Mouse (Mus musculus) neural tube, embryonic 12.5 days (tissue): ENCODE measurements around the gene 4933406M09Rik. TPM values are rescaled to one million over a fixed set of nuclear protein-coding genes. Genes with fewer than 3 reads are reported as not detected.

Source experiments
- ATAC-seq: fragments of 200-750 bp; cut with Nextera tagmentation; 2 replicates; pipeline ENCODE4 v1.8.0; 2017; ENCODE audit warnings: low read depth, mild to moderate bottlenecking, moderate TSS enrichment, moderate library complexity; ENCODE audit not compliant: low FRiP score
- H3K27ac ChIP-seq: fragments of 300-500 bp; sonication (generic); 2 replicates; pipeline ENCODE4 v1.5.1; 2016
- H3K27me3 ChIP-seq: fragments of 300-500 bp; sonication (generic); replicated peaks from 2 replicates; pipeline ENCODE4 v1.6.1; 2016; ENCODE audit warnings: mild to moderate bottlenecking
- H3K36me3 ChIP-seq: fragments of 300-500 bp; sonication (generic); 2 replicates; pipeline ENCODE4 v1.6.1; 2016; ENCODE audit warnings: mild to moderate bottlenecking
- H3K4me1 ChIP-seq: fragments of 300-500 bp; sonication (generic); 2 replicates; pipeline ENCODE4 v1.6.1; 2016
- H3K4me2 ChIP-seq: fragments of 300-500 bp; sonication (generic); replicated peaks from 2 replicates; pipeline ENCODE4 v1.6.1; 2016; ENCODE audit warnings: mild to moderate bottlenecking
- H3K4me3 ChIP-seq: fragments of 300-500 bp; sonication (generic); 2 replicates; pipeline ENCODE4 v1.5.1; 2016
- H3K9ac ChIP-seq: fragments of 300-500 bp; sonication (generic); 2 replicates; pipeline ENCODE4 v1.6.1; 2016; ENCODE audit warnings: mild to moderate bottlenecking
- H3K9me3 ChIP-seq: fragments of 300-500 bp; sonication (generic); 2 replicates; pipeline ENCODE4 v1.6.1; 2016; ENCODE audit warnings: mild to moderate bottlenecking
- WGBS: fragments of 180-500 bp; shearing (Covaris S2); methylation state at CpG from one replicate; pipeline ENCODE4 v1.1.7; 2016; 5-methylcytosine and 5-hydroxymethylcytosine counted together
- polyA plus RNA-seq: library from polyadenylated mRNA; unstranded; fragments of >200 nt; fragmentation: Nextera tagmentation; extraction: Ambion mirVana; gene quantifications from 2 replicates; pipeline ENCODE4 v1.2.1, GENCODE M21; 2016

The 4933406M09Rik gene
- polyA plus RNA-seq, 1 experiment from 2014 or later = not detected

DNA sequence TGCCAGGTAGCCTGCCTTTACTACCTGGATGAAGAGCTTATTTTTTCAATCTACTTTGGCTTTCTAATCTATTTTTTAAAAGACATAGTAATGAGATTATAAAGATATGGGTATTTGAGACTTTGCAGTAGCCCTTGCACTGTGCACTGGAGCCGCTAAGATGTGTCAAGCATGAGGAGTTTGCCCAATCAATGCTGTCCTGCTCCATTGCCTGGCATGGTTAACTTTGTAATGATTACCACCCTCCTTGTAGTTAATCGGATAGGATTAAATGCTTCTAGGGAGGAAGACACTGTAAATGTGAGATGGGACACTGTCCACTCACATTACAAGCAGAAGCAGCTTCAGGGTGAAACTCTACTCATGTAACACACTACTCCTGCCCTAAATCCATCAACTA lies 32.4 kb upstream of the 4933406M09Rik start:
- peaks cover 82% of the 10 kb centered on the region for H3K36me3 ChIP-seq
- 97% methylated on average over 2 of the region's 2 CpGs for WGBS
- no peak overlapping the region for H3K9ac ChIP-seq

DNA sequence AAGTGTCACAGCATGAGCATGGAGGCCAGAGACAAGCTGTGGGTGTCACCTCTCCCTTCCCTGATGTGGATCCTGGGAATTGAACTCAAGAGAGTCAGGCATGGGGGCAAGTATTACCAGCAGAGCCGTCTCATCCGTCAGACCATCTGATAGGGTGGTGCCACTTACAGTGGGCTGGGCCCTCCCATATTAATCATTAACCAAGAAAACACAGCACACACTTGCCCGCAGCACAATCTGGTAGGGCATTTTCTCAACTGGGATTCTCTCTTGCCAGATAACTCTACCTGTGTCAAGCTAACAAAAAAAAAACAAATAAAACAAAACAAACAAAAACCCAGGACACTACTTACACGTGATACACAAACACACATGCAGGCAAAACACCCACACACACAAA lies 28.3 kb upstream of the 4933406M09Rik start:
- ATAC-seq = no peak
- H3K27ac ChIP-seq = no peak overlapping the region
- H3K4me1 ChIP-seq = peaks cover 13% of the 10 kb centered on the region
- H3K36me3 ChIP-seq = peaks cover 60% of the 10 kb centered on the region
- WGBS = 71% methylated on average over 4 of the region's 4 CpGs
- no peaks in the 10 kb centered on the region for H3K27me3 ChIP-seq
- H3K9me3 ChIP-seq = no peaks in the 10 kb centered on the region
- no peak overlapping the region for H3K4me2 ChIP-seq
- H3K4me3 ChIP-seq = no peak overlapping the region
- no peak overlapping the region for H3K9ac ChIP-seq

More for the DNA sequence above, 32.4 kb upstream of the 4933406M09Rik start:
- Histone ChIP-seq H3K4me1 (no peaks in the 10 kb centered on the region), H3K4me2 (no peak overlapping the region), H3K4me3 (no peak overlapping the region), H3K27ac (no peak overlapping the region), H3K27me3 (no peaks in the 10 kb centered on the region), H3K9me3 (no peaks in the 10 kb centered on the region)
- no peak for ATAC-seq

DNA sequence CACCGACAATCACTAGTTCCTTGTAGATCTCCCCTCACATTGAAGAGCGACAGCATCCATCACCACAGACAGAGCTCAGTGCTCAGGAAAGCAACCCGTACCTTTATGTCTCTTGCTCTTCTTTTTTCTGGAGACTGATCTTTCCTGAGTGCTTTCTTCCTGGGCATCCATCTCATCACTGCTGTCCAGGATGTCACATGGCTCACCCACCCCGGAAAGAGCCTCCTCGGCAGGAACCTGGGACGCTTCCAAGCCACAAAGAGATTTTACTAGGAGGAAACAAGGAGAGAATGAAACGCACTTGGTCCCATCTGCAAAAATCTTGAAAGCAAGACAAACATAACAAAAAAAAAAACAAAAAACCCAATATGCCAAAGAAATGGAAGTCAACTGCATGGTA lies 25.1 kb upstream of the 4933406M09Rik start:
- H3K36me3 ChIP-seq = peaks cover 29% of the 10 kb centered on the region
- H3K27ac ChIP-seq = no peak overlapping the region
- ATAC-seq = no peak
- peak overlapping the region; percentile 71 for H3K4me2 ChIP-seq
- H3K4me3 ChIP-seq = peak overlapping the region; percentile 86; the same call in 1 of the 2 replicates
- H3K9me3 ChIP-seq = no peaks in the 10 kb centered on the region
- WGBS = 84% methylated on average over 7 of the region's 7 CpGs
- 0 out of 2 replicates have a peak, but pooled peaks cover 2% of the 10 kb centered on the region for H3K27me3 ChIP-seq
- H3K4me1 ChIP-seq = peaks cover 13% of the 10 kb centered on the region
- peak overlapping the region; percentile 93; the same call in 1 of the 2 replicates for H3K9ac ChIP-seq

DNA sequence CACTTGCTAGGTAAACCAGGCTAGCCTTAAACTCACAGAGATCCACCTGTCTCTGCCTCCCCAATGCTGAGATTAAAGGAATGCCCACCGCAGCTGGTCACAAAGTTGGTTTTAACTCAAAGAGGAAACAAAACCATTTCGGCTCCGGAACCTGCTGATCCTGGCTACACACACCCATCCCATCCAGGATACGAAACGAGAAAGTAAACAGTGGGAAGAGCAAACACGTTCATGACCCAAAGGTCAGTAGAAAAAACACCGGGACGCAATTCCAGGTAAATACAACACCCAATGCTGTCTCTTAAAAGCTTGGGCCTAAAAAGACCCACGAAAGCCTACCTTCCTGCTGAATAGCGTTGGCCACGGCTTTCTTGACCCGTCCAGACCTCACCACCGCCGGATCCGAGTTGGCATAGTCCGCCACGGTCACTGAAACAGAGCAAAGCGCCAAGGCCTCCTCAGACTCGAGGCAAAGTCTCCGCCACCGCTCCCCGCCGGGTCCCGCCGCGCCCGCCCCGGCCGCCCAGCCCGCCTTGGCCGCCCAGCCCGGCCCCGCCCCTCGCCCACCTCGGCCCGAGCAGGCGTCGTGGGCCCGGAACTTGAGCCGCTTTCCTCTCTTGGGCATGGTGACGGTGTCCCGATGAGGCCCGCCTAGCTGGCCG lies 24.4 kb upstream of the 4933406M09Rik start:
- Histone ChIP-seq H3K36me3 (peaks cover 22% of the 10 kb centered on the region), H3K4me3 (peak overlapping the region; percentile 86), H3K27me3 (0 out of 2 replicates have a peak, but pooled peaks cover 2% of the 10 kb centered on the region), H3K4me1 (peaks cover 13% of the 10 kb centered on the region), H3K9me3 (no peaks in the 10 kb centered on the region), H3K27ac (no peak overlapping the region; the same call in 1 of the 2 replicates), H3K4me2 (peak overlapping the region; percentile 71), H3K9ac (peak overlapping the region; percentile 93)
- 2% methylated on average over 41 of the region's 44 CpGs for WGBS
- ATAC-seq = peak; percentile 69

DNA sequence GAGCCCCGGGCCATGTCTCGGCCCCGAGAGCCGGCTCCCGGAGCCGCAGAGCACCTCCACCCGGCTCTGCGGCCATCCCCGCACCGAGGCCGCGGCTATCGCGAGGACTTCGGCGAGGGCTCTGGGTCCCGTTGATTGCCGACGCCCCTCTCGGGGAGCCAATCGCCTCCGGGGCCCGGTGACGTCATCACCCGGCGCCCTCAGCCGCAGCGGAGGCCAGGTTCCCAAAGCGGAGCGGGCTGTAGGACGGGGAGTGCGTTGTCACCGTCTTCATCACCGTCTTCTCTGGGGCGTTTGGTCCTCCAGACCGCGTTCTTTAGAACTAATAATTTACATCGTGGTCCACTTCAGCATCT lies 23.9 kb upstream of the 4933406M09Rik start, which contains the start of gene Tmem183a:
Gene Tmem183a, minus strand, starts transcription at position 123 of the 356 bp plus-strand sequence.
- peak within 1 kb of the TSS; percentile 93 for H3K9ac ChIP-seq
- H3K36me3 ChIP-seq = peaks cover 21% of the 10 kb centered on the region
- peaks cover 13% of the 10 kb centered on the region for H3K4me1 ChIP-seq
- no peak within 1 kb of the TSS; the same call in 1 of the 2 replicates for H3K27ac ChIP-seq
- under 1% methylated on average over 38 of the region's 38 CpGs for WGBS
- 0 out of 2 replicates have a peak, but pooled peaks cover 2% of the 10 kb centered on the region for H3K27me3 ChIP-seq
- H3K4me3 ChIP-seq = peak within 1 kb of the TSS; percentile 86
- ATAC-seq = peak; percentile 99
- peak within 1 kb of the TSS; percentile 71 for H3K4me2 ChIP-seq
- H3K9me3 ChIP-seq = no peaks in the 10 kb centered on the region

DNA sequence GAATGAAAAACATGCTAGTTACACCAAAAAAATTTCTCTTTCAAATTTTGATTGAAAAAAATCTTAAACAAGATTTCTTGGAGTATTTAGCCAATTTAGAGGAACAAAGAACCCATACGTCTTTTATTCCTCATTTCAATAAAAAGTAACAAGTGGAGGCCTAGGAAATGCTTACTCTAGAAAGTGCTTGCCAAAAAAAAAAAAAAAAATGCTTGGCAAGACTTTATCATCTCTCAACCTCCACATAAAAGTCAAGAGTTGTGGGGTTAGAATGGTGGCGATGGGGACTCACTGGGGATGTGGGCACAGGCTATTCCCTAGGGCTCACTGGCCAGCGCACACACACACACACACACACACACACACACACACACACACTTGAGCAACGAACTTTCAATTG lies 22.5 kb upstream of the 4933406M09Rik start:
- Histone ChIP-seq H3K9ac (no peak overlapping the region), H3K36me3 (peaks cover 12% of the 10 kb centered on the region; the same call in 1 of the 2 replicates), H3K9me3 (no peaks in the 10 kb centered on the region), H3K27ac (no peak overlapping the region), H3K4me3 (no peak overlapping the region), H3K27me3 (0 out of 2 replicates have a peak, but pooled peaks cover 2% of the 10 kb centered on the region), H3K4me2 (no peak overlapping the region), H3K4me1 (peaks cover 13% of the 10 kb centered on the region)
- 82% methylated on average over 4 of the region's 4 CpGs for WGBS
- ATAC-seq = no peak

DNA sequence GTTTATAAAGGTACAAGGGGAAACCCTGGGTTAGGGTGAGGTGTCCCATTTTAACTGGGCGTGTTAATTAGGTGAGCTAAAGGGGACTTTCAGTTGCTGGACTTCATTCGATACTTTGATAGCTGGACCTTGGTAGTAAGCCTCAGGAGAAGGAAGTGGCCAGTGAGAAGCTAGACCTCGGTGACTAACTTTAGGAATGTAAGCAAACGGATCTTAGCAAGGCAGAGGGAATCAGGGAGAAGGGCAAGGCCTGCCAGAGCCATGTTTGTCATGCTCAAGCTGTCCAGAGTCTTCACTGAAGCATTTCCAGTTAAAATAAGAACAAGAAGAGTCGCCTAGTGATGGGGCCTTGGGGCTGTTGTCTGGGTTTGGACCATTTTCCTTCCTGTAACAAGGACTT lies 20.2 kb upstream of the 4933406M09Rik start:
- ATAC-seq = no peak
- no peaks in the 10 kb centered on the region for H3K9me3 ChIP-seq
- H3K36me3 ChIP-seq = no peaks in the 10 kb centered on the region
- H3K4me2 ChIP-seq = no peak overlapping the region
- no peak overlapping the region for H3K4me3 ChIP-seq
- no peak overlapping the region for H3K27ac ChIP-seq
- 0 out of 2 replicates have a peak, but pooled peaks cover 2% of the 10 kb centered on the region for H3K27me3 ChIP-seq
- WGBS = 71% methylated on average over 5 of the region's 5 CpGs
- peaks cover 7% of the 10 kb centered on the region for H3K4me1 ChIP-seq
- H3K9ac ChIP-seq = no peak overlapping the region

DNA sequence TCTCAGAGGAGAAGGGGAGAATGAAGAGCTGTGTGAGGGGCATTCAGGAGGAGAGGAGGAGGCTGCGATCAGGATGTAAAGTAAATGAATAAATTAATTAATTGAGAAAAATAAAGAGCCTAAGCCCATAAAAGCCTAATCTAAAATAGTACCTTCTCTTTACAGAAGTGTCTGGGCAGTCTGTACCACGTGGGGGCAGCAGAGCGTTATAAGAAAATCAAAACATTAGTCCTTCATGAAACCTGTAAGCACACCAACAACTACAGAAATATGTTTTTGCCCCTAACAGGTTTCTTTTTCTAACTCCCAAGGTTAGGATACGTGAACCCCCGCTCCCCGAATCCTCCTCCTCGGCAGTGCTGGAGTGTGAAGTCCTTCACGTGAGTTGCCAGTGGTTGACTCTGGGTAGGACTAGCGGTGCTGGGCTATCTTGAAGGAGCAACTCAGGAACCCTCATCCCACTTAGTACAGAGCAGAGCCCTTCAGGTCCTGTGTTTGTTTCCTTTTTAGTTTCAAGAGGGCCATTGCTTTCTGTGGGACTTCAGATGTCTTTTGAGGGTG lies 16.9 kb upstream of the 4933406M09Rik start:
- 57% methylated on average over 9 of the region's 9 CpGs for WGBS
- Histone ChIP-seq H3K4me1 (no peaks in the 10 kb centered on the region), H3K36me3 (no peaks in the 10 kb centered on the region), H3K9me3 (no peaks in the 10 kb centered on the region), H3K4me2 (no peak overlapping the region), H3K9ac (no peak overlapping the region), H3K4me3 (no peak overlapping the region), H3K27ac (no peak overlapping the region), H3K27me3 (0 out of 2 replicates have a peak, but pooled peaks cover 2% of the 10 kb centered on the region)
- no peak for ATAC-seq

DNA sequence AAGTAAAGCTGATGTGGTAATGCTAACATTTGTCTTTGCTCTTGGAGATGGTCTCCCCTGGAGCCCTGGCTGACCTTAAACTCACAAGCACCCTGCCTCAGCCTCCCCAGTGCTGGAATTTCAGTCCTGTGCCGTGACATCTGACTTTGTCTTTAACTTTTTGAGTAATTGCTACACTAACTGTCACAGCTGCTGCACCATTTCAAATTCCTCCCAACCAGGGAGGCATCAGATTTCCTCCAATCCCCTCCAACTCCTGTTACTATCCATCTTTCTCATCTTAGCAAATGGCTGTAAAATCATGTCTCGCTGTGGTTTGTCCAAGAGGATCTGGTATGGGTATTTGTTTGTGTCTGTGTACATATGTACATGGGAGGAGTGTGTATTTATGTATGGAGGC lies 11.6 kb upstream of the 4933406M09Rik start:
- H3K27ac ChIP-seq = no peak overlapping the region
- WGBS = 77% methylated on average over 2 of the region's 2 CpGs
- no peak overlapping the region for H3K4me2 ChIP-seq
- no peak overlapping the region for H3K9ac ChIP-seq
- ATAC-seq = no peak
- no peaks in the 10 kb centered on the region for H3K9me3 ChIP-seq
- no peaks in the 10 kb centered on the region for H3K27me3 ChIP-seq
- no peak overlapping the region for H3K4me3 ChIP-seq
- no peaks in the 10 kb centered on the region for H3K4me1 ChIP-seq
- H3K36me3 ChIP-seq = no peaks in the 10 kb centered on the region

DNA sequence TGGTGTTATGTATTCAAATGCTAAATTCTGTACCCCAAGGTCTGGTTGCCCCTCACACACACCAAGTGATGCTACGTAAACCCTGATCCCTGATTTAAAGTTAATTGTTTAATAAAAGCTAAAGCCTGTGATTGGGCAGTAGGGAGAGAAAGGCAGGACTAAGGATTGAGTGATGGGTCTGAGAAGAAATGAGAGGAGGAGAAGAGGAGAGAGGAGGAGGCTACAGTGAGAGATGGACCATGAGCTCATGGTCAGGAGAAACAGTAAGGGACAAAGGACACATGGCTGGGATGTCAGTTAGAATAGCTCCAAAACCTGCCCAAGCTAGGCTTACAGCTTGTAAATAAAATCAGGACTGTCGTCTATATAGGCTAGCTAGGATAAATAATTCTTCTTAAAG lies 4.7 kb upstream of the 4933406M09Rik start:
- Histone ChIP-seq H3K4me2 (no peak overlapping the region), H3K36me3 (no peaks in the 10 kb centered on the region), H3K4me3 (no peak overlapping the region), H3K27me3 (no peaks in the 10 kb centered on the region), H3K27ac (no peak overlapping the region), H3K9me3 (no peaks in the 10 kb centered on the region), H3K4me1 (no peaks in the 10 kb centered on the region), H3K9ac (no peak overlapping the region)
- WGBS = 87% methylated on average over 2 of the region's 2 CpGs
- ATAC-seq = no peak

DNA sequence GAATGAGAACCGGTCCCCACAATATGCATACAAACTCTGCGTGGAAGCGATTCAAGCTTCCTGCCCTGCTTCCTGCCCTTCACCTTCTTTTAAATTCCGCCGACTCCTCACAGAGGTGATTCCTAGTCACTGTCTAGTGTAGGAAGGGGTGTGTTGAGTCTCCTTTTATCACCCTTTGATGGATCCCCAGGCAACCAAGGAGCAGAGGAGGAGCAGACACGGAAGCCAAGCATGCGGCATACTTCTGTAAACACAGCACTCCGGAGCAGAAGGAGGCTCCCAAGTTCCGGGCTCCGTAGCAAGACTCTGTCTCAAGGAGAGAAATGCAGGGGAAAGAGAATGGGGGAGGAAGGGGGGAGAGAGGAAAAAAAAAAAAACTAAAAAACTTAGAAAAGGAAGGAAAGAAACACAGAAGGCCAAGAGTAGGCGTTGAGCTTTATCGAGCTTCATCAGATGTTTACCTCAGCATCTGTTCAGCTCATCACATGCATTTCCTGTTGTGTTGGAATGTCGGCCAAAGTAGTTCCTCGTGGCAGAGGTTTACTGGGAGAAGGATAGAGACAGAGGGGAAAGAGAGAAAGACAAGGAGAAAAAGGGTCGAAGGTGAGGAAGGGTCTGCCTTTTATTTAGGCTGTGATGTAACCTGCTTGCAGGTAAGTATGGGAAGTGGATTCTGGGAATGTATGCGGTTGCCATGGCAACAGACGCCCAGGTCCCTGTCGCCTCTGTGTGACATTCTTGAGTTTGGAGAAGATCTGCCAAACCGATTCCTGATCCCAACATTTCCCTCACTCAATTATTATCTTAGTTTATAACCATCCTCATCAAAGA lies 3.7 kb upstream of the 4933406M09Rik start:
- WGBS = 13% methylated on average over 19 of the region's 19 CpGs
- no peak for ATAC-seq
- H3K27ac ChIP-seq = no peak overlapping the region

DNA sequence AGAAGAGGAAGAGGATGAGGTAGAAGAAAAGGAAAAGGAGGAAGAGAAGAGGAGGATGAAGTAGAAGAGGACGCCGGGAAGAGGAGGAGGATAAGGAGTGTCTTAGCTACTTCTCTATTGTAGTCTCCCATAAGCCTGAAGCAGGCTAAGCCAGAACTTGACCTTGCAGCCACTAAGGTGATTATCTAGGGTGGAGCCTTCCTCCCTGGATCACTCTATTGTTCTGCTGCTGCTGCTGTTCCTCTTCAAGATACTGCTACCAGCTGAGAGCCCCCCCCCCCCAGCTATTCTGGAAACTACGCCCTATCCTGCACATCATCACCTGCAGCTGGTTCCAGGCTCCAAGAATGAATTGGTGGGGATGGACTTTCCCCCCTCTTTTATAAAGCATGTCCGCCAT lies 1.2 kb upstream of the 4933406M09Rik start:
- Histone ChIP-seq H3K4me3 (no peak overlapping the region), H3K36me3 (no peaks in the 10 kb centered on the region), H3K9ac (no peak overlapping the region), H3K4me2 (no peak overlapping the region), H3K4me1 (no peaks in the 10 kb centered on the region), H3K27me3 (no peaks in the 10 kb centered on the region), H3K27ac (no peak overlapping the region), H3K9me3 (no peaks in the 10 kb centered on the region)
- 88% methylated on average over 4 of the region's 4 CpGs for WGBS
- ATAC-seq = no peak

More for the DNA sequence above, 3.7 kb upstream of the 4933406M09Rik start:
- H3K27me3 ChIP-seq = no peaks in the 10 kb centered on the region
- H3K36me3 ChIP-seq = no peaks in the 10 kb centered on the region
- peak overlapping the region; percentile 41 for H3K4me2 ChIP-seq
- 0 out of 2 replicates have a peak overlapping the region, but pooled peaks have one; percentile 3 for H3K4me3 ChIP-seq
- no peak overlapping the region for H3K9ac ChIP-seq
- no peaks in the 10 kb centered on the region for H3K4me1 ChIP-seq
- H3K9me3 ChIP-seq = no peaks in the 10 kb centered on the region
